Mouse (Mus musculus): ENCODE results near the gene Asb13.

GRCm38 (mm10) chr13:3700752-3701151 is 66.9 kb downstream of the Asb13 start:
- TF ChIP-seq POLR2A (IDR thresholded peaks at IDR 0.05; ENCODE audit: extremely low read depth, insufficient read depth, low read length) (no peak), CTCF (IDR thresholded peaks at IDR 0.05; ENCODE audit: extremely low read depth, insufficient read depth, low read length) (no peak)
